Mouse (Mus musculus): ENCODE measurements at regions not wholly inside any gene's neighbourhood (a gene's known extent, or its start where the extent isn't known, plus 50 kb on each side); places are given as distances from the start of the nearest gene placed in this dataset.
"Not testable (repeated sequence)": the region's sequence is repeated elsewhere in the genome, so short reads cannot be mapped to it uniquely, and the experiment has no call there.

DNA sequence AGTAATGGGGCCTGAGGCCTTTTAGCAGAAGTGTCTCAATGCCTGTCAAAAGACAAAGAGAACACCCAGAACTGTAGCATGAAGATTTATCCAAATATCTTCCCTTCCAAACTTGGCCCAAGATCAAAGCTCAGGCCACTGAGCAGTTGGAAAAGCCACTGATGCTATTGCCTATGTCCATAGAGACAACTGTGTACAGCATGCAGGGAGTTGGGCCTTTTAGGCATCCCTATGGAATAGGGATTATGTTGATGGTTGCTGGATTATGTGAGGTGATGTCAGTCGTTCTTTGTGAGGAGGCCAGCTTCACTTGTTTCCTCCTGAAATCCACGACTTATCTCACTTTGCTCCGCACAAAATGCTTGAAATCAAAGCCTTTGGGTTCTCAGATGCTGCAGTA lies 153.1 kb upstream of the Gm17728 start:
- no peak for DNase-seq (ENCODE audit: low read depth)

DNA sequence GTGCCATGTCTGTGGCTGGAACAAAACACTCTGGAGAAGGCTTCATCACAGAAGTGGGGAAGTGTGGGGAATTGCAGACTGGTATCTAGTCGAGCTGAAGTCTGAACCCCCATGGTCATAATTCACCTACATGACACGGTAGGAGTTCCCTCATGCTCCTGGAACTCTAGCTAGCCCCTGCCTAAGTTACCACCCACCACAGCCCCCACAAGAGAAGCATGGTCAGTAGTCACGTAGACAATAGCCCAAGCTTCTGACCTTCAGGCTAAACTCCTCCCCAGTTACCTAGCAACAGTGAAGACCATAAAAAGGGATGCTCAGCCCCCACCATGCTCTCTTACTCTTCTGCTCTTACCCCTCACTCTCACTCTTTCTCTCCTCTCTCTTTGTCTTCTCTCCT lies 143.8 kb upstream of the Gm17728 start:
- DNase-seq (ENCODE audit: low read depth), result not testable (repeated sequence)

DNA sequence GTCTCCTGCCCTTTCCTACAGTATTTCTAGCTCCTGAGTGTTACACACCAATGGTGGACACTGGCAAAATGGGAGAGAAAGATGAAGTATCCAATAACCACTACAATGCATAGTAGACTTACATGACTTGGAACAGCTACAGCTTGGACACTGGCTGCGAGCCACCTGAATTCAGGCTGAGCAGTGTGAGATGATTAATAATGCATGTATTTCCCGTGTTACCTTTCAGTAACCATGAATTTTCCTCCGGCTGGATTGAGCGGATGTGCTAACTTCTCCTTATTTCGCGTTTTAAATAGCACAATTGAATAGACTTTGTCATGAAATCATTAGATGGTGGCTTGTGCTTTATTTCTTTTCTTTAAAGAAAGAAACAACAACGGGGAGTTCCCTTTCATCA lies 142.4 kb upstream of the Gm17728 start:
- no peak for DNase-seq (ENCODE audit: low read depth)

DNA sequence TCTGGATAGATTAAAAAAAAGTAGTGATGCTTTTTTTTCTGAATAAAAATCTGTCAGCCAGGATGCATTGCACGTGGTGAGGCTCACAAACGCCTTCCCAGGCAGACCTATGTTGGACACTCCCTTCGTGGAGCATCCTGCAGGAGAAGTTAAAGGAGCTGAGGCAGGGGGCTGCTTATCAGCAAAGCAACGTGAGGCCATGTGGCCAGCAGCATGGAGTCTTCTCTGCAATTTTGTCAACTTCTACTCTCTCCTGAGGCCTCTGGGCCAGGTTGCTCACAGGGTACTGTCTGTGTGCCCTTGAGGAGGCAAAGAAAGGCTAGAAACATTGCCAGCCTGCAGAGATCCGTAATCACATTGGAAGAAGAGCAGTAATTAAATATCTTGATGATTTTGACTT lies 140.0 kb upstream of the Gm17728 start:
- no peak for DNase-seq (ENCODE audit: low read depth)

DNA sequence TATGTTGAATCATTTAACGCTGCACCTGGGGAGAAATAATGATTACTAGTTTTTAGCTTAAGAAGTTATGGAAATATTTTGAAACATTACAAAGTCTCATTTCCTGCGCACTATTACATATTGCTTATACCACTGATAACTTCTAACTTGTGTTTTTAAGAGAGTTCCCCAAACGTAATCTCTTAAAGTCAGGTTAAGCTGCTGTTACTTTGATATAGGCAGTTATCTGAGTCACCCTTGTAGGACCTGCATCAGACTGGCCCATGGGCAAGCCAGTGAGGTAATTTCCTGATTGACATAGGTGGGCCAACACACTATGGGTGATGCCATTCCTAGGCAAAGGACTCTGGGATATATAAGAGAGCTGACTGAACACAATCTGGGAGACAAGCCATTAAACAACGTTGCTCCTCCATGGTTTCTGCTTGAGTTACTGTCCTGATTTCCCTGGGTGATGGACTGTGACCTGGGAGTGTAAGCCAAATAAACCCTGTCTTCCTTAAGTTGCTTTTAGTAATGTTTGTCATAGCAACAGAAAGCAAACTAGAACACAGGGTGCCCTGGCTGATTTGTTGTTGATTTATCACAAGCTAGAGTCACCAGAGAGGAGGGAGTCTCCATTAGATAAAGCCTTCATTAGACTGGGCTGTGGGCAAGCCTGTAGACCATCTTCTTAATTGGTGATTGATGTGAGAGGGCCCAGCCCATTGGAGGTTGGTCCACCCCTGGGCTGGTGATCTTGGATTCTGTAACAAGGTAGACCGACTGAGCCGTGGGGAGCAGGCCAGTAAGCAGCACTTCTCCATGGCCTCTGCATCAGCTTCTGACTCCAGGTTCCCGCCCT lies 139.3 kb upstream of the Gm17728 start:
- no peak for DNase-seq (ENCODE audit: low read depth)

DNA sequence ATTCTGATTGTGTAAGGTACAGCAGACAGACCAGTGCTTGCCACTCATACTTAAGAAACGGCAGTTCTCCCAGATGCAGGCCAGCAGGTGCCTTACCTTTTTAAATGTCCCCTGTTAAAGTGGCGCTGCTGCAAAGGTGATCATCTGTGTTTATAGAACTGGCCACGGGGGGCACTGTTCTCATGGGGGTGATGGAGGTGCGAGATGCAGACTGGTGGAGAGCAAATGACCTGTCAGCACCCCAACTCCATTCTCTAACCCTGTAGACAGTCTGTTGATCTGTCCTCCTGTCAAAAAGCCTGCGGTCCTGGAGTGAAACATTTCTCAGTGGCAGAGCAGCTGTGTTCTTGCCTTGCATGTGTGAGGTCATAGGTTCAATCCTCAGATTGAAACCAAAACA lies 135.4 kb upstream of the Gm17728 start:
- no peak for DNase-seq (ENCODE audit: low read depth)

DNA sequence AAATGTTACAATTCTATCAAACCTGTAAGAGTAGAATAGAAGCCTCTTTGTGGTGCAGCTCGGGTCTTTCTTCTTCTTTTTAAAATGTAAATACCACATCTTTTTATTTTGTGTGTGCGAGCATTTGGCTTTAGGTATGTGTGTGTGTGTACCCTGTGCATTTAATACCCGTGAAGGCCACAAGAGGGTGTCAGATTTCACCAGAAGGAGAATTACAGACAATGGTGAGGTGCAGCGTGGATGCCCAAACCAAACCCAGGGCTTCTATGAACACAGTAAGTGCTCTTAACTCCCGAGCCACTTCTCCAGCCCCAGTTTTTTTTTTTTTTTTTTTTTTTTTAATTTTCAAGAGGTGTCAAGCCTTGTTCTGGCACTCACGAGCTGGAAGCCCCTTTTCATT lies 135.0 kb upstream of the Gm17728 start:
- DNase-seq (ENCODE audit: low read depth), result no peak

DNA sequence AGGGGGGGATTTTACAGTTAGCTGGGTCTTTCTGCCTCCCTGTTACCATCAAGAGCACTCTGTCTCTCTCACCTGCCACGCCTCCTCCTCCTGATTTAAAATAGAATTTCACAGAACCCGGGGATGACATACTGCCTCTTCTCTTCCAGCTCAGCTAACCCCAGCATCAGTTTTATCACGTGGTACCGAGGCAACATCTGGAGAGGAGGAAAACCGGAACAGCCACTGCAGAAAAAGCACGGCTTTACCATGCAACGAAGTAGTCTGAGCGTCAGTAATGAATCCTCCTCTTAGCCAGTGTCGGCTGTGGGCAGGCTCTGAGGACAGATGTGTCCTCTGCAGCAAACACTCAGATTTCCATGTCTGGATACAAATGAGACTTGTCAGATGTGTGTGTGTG lies 134.2 kb upstream of the Gm17728 start:
- DNase-seq (ENCODE audit: low read depth), result no peak

DNA sequence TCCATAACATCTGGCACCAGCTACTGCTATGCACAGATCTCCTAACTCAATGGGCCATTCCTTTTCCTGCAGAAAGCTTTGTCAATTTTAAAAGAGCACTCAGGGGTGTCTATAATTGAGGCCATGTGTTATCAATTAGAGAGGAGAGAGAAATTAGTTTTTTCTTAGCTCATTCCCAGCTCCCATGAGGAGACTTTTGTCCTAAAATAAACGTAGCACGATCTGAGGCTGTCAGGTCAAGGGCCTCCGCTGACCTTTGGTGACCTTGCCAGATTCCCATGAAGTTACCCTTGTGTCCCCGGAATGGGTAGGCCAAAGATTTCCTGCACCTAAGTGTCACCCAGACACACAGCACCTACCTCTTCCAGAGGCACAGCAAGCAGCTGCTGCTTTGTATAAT lies 130.3 kb upstream of the Gm17728 start:
- no peak for DNase-seq (ENCODE audit: low read depth)

DNA sequence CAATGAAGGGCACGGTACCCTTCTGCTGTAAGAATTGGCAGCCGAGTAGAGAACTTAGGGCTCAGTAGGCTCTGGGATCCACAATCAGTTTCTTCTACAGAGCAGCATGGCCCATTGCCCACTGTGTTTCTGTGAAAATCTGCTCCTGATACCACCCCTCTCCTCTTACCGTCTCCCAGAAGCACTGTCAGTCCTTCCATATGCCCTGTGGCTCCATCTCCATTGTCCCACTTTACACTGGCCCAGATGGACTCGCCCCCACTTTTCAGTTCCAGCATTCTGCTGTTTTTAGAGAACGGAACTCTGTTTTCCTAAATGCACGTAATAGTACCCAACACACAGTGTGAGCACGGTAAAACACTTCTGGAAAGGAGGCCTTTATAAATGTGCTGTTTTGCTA lies 129.6 kb upstream of the Gm17728 start:
- DNase-seq (ENCODE audit: low read depth), result no peak

DNA sequence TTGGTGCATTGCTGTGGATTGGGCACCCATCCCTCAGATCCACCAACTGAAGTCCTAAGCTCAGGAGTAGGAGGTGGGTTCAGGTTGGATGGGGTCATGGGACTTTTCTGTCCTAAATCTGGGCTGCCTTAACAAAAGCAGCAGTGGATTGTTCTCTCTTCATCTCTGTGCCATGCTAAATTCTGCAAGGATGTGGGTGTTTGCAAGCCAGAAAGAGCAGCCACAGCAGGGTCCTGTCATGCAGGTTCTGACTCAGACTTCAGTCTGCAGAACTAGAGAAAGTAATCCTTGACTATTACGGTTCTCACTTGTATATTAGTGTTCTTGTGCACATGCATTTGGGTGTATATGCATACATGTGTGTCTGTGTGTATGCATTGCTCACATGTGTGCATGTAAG lies 125.5 kb upstream of the Gm17728 start:
- DNase-seq (ENCODE audit: low read depth), result no peak

DNA sequence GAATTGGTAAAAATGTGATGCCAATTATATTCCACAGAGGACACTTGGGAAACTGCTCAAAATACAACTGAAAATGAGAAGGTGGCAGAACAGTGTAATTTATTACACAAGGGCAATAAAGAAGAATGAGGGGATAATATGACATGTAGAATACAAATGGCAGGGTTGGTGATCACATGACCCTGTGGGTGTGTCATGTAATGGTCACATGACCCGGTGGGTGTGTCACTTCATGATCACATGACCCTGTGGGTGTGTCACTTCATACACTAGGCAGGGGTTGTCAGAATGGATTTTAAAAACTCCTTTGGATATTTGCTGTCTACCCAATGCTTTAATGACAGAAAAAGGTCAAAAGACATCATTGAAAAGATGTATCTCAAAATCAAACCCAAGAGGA lies 123.6 kb upstream of the Gm17728 start:
- DNase-seq (ENCODE audit: low read depth), result no peak

DNA sequence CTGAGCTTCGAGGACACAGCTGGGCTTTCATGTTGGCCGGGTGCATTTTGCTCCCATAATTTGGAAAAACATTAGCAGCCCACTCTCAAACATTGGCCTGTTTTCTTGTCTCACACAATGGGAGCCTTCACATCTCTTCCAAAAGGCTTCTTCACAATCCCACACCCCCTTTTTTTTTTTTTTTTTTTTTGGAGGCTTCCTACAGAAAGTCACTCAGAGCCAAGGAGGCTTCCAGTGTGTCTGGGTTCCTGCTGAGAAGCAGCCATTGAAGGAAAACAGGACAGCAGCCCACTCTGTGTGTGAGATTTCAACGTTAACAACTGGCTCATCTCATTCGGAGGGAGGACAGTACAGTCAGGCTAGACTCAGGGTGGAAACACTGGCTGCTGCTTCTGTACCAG lies 120.8 kb upstream of the Gm17728 start:
- no peak for DNase-seq (ENCODE audit: low read depth)

DNA sequence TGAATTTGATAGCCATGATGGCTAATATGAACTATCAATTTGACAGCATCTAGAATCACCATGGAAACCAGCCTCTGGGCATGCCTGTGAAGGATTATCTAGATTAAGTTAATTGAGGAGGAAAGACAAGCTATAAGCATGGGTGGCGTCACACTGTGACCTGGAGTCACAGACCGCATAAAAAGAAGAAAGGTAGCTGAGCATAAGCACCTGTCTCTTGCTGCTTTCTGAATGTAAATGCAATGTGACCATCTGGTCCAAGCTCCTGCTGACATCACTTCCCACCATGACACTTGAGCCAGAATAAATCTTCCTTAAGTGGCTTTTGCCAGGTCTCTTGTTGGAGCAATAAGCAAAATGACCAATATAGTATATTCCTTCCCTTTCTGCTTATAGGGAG lies 113.4 kb upstream of the Gm17728 start:
- DNase-seq (ENCODE audit: low read depth), result no peak

DNA sequence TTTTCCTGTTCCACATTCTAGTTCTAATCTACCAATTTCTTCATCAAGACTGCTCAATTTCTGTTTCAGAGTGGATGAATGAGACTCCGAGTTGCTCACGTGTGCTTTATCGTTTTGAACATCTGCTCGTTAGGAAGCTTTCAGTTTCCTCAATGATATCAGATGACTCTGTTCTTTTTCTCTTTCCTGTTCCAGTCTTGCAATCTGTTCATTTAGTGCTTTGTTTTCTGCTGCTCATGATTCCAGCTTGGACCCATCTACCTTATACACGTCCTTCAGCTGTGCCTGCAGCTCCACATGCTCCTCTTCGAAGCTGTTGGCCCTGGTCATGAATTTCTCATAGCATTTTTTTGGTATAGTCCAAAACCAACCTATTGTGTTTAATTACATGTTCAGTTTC lies 99.1 kb upstream of the Gm17728 start:
- no peak for DNase-seq (ENCODE audit: low read depth)

DNA sequence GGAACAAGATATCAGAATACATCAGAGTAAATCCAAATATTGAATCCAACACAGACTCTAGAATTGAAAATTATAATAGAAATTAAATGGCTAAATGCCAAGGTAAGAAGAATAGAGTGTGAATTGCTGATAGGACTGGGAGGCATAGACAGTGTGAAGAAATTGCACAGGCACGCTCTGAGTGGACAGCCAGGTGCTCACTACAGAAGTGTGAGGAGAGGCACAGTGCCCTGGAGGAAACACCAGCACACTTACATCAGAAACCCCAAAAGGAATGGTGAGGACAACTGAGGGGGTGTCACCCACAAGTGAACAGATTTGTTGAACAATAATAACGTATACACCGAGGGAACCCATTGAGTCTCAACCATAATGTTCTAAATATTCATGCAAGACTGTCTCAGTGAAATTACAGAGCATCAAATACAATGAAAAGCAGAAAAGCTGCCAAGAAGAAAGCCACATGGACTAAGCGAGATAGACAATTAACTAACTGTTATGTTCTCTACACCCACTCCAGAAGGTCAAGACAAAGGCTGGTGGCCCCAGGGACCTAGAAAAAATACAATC lies 92.9 kb upstream of the Gm17728 start:
- no peak for DNase-seq (ENCODE audit: low read depth)

DNA sequence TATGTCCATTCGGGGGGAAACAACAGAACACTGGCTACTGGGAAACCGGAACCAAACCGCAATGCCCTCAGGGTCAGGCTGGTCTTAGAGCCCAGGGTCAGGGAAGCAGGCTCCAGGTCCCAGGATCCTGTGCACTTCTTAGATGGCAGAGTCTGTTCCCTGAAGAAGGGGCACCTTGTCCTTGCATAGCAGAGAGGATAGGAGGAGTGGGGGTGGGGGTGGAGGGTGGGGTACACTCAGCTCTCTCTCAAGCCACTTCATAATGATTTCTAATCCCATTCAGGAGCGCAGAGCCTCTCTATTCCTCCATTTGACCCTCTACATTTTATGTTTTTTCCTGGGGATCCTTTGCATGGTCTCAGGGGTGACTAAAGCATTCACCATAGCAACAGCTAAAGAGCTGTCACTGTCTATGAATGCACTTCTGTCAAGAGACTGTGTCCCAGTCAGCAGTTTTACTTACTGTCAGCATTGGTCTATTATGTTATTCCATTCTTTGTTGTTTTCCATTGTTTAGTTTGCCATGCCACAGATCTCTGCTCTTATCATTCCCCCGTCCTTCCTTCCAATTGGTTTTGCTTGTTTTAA lies 64.2 kb upstream of the Gm17728 start:
- DNase-seq (ENCODE audit: low read depth), result no peak
